Mouse (Mus musculus): ENCODE data around the gene Clec2l. TPM values are rescaled to one million over a fixed set of nuclear protein-coding genes. Genes with fewer than 3 reads are reported as not detected.

Gene Clec2l
- polyA plus RNA-seq, 1 experiment from 2014 or later: 28.2 TPM

DNA sequence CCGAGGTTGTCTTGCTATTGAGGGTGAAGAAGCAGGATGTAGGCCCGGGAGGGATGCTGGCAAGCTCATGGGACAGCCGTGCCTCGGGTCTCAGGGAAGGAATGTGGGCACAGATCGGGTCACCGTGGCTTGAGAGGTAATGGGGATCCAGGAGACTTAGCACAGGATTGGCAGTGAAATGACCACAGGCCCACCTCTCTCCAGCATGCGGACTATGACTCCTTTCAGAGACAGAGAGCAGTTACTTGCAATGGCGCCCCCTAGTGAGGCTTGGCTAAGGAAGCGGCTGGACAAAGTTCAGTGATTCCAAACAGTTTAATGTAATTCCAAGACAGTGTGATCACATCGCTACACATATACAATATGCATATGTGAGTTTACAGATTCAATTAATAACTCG, 24.3 kb downstream of the Clec2l start:
- no peak overlapping the region for H3K27ac ChIP-seq (ENCODE audit: low read depth, low read length)
- no peak overlapping the region for H3K4me3 ChIP-seq (ENCODE audit: low read length)
- H3K4me2 ChIP-seq (ENCODE audit: low read length): no peak overlapping the region
- no peaks in the 10 kb centered on the region for H3K36me3 ChIP-seq (ENCODE audit: control insufficient read depth, insufficient read depth, low read length)
- ATAC-seq: 0 out of 2 replicates have a peak, but pooled peaks have one; percentile 21
- no peaks in the 10 kb centered on the region for H3K4me1 ChIP-seq (ENCODE audit: control insufficient read depth, insufficient read depth, low read depth, low read length)
- H3K9me3 ChIP-seq (ENCODE audit: control insufficient read depth, low read length): no peaks in the 10 kb centered on the region
- 66% methylated on average over 11 of the region's 11 CpGs for WGBS
- H3K9ac ChIP-seq (ENCODE audit: low read depth, low read length): no peak overlapping the region
- no peaks in the 10 kb centered on the region for H3K27me3 ChIP-seq (replicated peaks; ENCODE audit: control insufficient read depth, insufficient read depth, low read length)

DNA sequence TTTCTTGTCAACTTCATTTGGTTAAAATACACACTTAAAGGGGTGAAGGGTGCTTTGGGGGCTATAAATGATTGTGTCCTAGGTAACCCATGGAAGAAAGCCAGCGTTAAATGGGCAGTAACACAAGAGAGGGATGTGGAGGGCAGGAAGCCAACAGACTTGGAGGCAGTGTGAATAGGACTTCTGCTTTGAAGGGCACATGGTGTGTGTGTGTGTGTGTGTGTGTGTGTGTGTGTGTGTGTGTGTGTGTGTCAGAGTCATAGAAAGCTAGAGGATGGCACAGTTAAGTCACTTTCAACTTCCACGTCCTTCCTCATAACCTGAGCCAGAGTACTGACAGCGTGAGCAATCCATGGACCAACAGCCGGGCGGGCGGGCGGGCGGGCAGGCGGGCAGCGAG, 26.0 kb downstream of the Clec2l start:
- no peak overlapping the region for H3K9ac ChIP-seq (ENCODE audit: low read depth, low read length)
- WGBS: 59% methylated on average over 10 of the region's 10 CpGs

DNA sequence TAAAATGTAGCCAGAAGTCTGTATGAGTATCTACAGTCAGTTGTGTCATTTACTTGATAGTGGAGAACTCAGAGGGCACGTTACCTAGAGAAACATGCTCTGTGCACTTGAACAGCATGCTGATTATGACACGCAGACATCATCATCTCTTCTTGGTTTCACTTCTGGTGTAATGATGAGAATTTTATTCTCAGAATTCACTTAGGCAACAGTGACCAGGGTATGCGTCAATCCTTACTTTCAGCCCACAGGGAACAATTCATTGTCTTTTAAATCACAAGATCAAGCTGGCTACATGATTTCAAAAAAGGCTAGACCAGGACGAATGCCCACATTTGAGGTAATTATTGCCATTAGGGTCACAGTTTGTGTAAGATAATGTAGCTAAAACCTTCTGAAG, 27.7 kb downstream of the Clec2l start:
- no peaks in the 10 kb centered on the region for H3K4me1 ChIP-seq (ENCODE audit: control insufficient read depth, insufficient read depth, low read depth, low read length)
- no peak overlapping the region for H3K4me3 ChIP-seq (ENCODE audit: low read length)
- WGBS: 76% methylated on average over 4 of the region's 4 CpGs
- H3K36me3 ChIP-seq (ENCODE audit: control insufficient read depth, insufficient read depth, low read length): peaks cover 7% of the 10 kb centered on the region
- H3K9ac ChIP-seq (ENCODE audit: low read depth, low read length): no peak overlapping the region
- H3K27me3 ChIP-seq (replicated peaks; ENCODE audit: control insufficient read depth, insufficient read depth, low read length): no peaks in the 10 kb centered on the region
- no peak for ATAC-seq
- no peaks in the 10 kb centered on the region for H3K9me3 ChIP-seq (ENCODE audit: control insufficient read depth, low read length)
- no peak overlapping the region for H3K27ac ChIP-seq (ENCODE audit: low read depth, low read length)
- H3K4me2 ChIP-seq (ENCODE audit: low read length): no peak overlapping the region

More for the DNA sequence above, 26.0 kb downstream of the Clec2l start:
- H3K27ac ChIP-seq (ENCODE audit: low read depth, low read length): no peak overlapping the region
- H3K36me3 ChIP-seq (ENCODE audit: control insufficient read depth, insufficient read depth, low read length): 0 out of 2 replicates have a peak, but pooled peaks cover under 1% of the 10 kb centered on the region
- no peak overlapping the region for H3K4me3 ChIP-seq (ENCODE audit: low read length)
- no peak overlapping the region for H3K4me2 ChIP-seq (ENCODE audit: low read length)
- no peaks in the 10 kb centered on the region for H3K9me3 ChIP-seq (ENCODE audit: control insufficient read depth, low read length)
- ATAC-seq: peak; percentile 41
- H3K27me3 ChIP-seq (replicated peaks; ENCODE audit: control insufficient read depth, insufficient read depth, low read length): no peaks in the 10 kb centered on the region
- H3K4me1 ChIP-seq (ENCODE audit: control insufficient read depth, insufficient read depth, low read depth, low read length): no peaks in the 10 kb centered on the region

DNA sequence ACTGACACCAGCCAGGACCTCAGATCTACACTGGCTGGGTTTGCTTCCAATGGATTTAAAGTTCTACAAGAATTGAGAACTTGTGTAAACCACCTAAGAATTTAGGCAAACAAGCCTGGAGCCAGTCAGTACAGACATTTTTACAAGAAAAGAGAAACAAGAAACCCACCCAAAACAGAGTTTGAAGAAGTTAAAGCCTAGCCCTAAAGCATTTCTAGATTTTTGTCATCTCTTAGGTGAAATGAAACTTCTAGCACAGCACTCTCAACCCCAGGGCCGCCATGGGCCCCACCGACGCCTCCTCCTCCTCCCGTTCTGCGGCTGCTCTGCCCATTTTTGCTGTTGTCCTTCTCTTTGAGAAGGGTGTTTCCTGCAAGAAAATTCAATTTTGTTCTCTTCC, 28.2 kb downstream of the Clec2l start:
- Histone ChIP-seq H3K4me3 (ENCODE audit: low read length) (no peak overlapping the region), H3K27ac (ENCODE audit: low read depth, low read length) (no peak overlapping the region), H3K36me3 (ENCODE audit: control insufficient read depth, insufficient read depth, low read length) (peaks cover 10% of the 10 kb centered on the region), H3K9ac (ENCODE audit: low read depth, low read length) (no peak overlapping the region), H3K9me3 (ENCODE audit: control insufficient read depth, low read length) (no peaks in the 10 kb centered on the region), H3K4me2 (ENCODE audit: low read length) (no peak overlapping the region), H3K27me3 (replicated peaks; ENCODE audit: control insufficient read depth, insufficient read depth, low read length) (no peaks in the 10 kb centered on the region), H3K4me1 (ENCODE audit: control insufficient read depth, insufficient read depth, low read depth, low read length) (no peaks in the 10 kb centered on the region)
- no peak for ATAC-seq
- 87% methylated on average over 5 of the region's 5 CpGs for WGBS

DNA sequence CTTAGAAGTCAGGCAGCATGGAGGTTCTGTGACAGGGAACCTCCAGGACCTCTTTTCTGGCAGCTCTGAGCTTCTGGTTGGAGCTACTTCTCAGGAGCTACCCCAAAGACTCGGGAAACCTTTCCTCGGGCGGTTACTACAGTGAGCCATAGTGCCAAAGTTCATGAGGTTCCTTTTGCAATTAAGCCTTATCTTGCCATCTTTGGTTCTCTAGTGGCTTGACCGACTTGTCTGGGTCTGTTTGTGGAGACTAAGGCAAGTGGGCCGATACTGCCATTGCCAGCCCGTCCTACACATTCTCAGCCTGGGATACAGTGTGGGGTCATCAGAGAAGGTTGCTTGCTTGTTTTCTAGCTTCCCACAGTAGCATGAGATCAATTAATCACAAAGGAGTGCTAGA, 29.7 kb downstream of the Clec2l start:
- no peaks in the 10 kb centered on the region for H3K27me3 ChIP-seq (replicated peaks; ENCODE audit: control insufficient read depth, insufficient read depth, low read length)
- H3K4me1 ChIP-seq (ENCODE audit: control insufficient read depth, insufficient read depth, low read depth, low read length): no peaks in the 10 kb centered on the region
- no peak overlapping the region for H3K9ac ChIP-seq (ENCODE audit: low read depth, low read length)
- H3K9me3 ChIP-seq (ENCODE audit: control insufficient read depth, low read length): no peaks in the 10 kb centered on the region
- H3K27ac ChIP-seq (ENCODE audit: low read depth, low read length): no peak overlapping the region
- WGBS: 96% methylated on average over 6 of the region's 6 CpGs
- H3K36me3 ChIP-seq (ENCODE audit: control insufficient read depth, insufficient read depth, low read length): peaks cover 16% of the 10 kb centered on the region
- no peak for ATAC-seq
- H3K4me3 ChIP-seq (ENCODE audit: low read length): no peak overlapping the region
- no peak overlapping the region for H3K4me2 ChIP-seq (ENCODE audit: low read length)

DNA sequence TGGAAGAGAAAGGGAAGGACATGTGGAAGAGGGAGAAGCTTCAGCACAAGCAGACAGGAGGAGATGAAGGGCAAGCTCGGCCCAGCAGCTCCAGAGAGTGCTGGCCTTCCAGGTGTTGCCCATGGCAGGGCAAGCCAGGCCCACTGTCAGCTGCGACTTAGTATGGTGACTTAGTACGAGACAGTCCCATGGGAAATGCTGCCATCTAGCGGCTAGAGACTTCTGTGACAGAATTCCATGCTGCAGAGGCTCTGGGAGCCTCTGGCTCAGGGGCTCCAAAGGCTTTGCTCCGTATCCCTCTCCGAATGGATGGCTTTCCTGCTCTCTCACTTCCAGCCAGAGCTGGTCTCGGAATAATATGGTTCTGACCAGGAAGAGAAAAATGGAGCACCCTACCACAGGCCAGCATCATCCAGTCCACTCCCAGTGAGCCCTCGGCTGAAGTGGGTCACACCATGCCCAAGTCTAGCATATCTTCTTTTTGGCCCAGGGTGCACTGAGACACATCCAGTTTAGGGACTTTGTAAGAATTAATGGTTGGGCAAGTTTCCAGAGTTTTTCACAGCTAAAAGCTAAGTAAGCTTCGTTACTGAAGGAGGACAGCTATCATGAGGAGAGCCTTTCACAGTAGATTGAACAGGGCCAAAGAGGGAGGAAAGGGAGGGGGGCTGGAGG, 32.6 kb downstream of the Clec2l start:
- Histone ChIP-seq H3K27ac (ENCODE audit: low read depth, low read length) (no peak overlapping the region), H3K4me1 (ENCODE audit: control insufficient read depth, insufficient read depth, low read depth, low read length) (no peaks in the 10 kb centered on the region), H3K4me2 (ENCODE audit: low read length) (no peak overlapping the region), H3K27me3 (replicated peaks; ENCODE audit: control insufficient read depth, insufficient read depth, low read length) (no peaks in the 10 kb centered on the region), H3K9ac (ENCODE audit: low read depth, low read length) (no peak overlapping the region), H3K36me3 (ENCODE audit: control insufficient read depth, insufficient read depth, low read length) (peaks cover 31% of the 10 kb centered on the region), H3K4me3 (ENCODE audit: low read length) (no peak overlapping the region), H3K9me3 (ENCODE audit: control insufficient read depth, low read length) (no peaks in the 10 kb centered on the region)
- 29% methylated on average over 9 of the region's 9 CpGs for WGBS
- ATAC-seq: peak; percentile 74; the same call in 1 of the 2 replicates

DNA sequence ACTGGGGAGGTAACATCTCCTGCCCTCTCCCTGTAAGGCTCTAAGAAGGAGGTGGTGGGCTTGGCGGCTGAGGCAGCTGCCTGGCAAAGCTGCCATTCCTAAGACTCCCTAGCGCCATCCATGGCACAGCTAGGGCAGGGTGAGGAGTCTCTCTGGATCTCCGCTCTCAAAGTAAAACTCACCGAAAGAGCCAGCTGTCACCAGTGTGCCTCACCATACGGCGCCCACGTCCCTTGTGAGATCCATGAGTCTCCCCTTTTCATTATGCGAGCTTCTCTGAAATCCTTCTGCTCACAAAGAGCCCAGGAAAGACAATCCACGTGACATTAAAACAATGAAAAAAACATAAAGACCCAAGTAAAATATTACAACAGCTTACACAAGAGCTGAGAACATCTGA, 33.7 kb downstream of the Clec2l start:
- Histone ChIP-seq H3K4me1 (ENCODE audit: control insufficient read depth, insufficient read depth, low read depth, low read length) (no peaks in the 10 kb centered on the region), H3K36me3 (ENCODE audit: control insufficient read depth, insufficient read depth, low read length) (peaks cover 32% of the 10 kb centered on the region), H3K27ac (ENCODE audit: low read depth, low read length) (no peak overlapping the region), H3K27me3 (replicated peaks; ENCODE audit: control insufficient read depth, insufficient read depth, low read length) (no peaks in the 10 kb centered on the region), H3K4me2 (ENCODE audit: low read length) (no peak overlapping the region), H3K9me3 (ENCODE audit: control insufficient read depth, low read length) (no peaks in the 10 kb centered on the region), H3K4me3 (ENCODE audit: low read length) (no peak overlapping the region), H3K9ac (ENCODE audit: low read depth, low read length) (no peak overlapping the region)
- ATAC-seq: no peak
- 78% methylated on average over 9 of the region's 9 CpGs for WGBS

DNA sequence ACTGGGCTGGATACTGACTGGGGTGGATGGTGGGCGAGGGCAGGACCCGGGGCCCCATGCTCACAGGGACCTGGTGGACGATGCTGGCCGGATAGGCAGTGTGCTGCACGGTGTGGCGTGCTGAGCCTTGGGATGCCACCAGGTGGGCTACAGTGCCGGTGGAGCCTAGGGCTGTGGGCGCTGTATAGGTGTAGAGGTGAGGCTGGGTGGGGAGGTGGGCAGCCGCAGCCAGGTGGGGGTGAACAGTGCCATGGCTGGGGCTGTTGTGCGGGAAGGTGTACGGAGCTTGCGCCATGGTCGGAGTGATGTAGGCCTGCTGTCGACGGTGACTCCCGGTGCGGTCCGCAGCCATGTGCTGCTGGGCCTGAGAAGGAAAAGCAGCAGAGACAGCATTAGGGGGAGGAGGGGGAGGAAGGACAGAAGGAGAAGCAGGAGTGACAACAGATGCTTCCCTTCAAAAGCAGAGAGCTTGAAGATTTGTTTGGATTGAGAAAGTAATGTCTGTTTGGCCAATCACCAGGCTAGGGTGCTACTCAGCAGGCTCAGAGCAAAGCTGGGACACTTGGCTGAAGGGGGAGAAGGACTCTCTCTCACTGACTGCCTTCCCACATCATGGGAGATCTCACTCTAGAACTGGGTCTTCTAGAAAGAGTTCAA, 35.5 kb downstream of the Clec2l start:
- H3K27me3 ChIP-seq (replicated peaks; ENCODE audit: control insufficient read depth, insufficient read depth, low read length): no peaks in the 10 kb centered on the region
- no peak overlapping the region for H3K4me3 ChIP-seq (ENCODE audit: low read length)
- no peaks in the 10 kb centered on the region for H3K9me3 ChIP-seq (ENCODE audit: control insufficient read depth, low read length)
- H3K36me3 ChIP-seq (ENCODE audit: control insufficient read depth, insufficient read depth, low read length): peaks cover 46% of the 10 kb centered on the region
- ATAC-seq: no peak
- no peaks in the 10 kb centered on the region for H3K4me1 ChIP-seq (ENCODE audit: control insufficient read depth, insufficient read depth, low read depth, low read length)
- 94% methylated on average over 18 of the region's 18 CpGs for WGBS
- H3K27ac ChIP-seq (ENCODE audit: low read depth, low read length): no peak overlapping the region
- no peak overlapping the region for H3K9ac ChIP-seq (ENCODE audit: low read depth, low read length)
- H3K4me2 ChIP-seq (ENCODE audit: low read length): no peak overlapping the region

DNA sequence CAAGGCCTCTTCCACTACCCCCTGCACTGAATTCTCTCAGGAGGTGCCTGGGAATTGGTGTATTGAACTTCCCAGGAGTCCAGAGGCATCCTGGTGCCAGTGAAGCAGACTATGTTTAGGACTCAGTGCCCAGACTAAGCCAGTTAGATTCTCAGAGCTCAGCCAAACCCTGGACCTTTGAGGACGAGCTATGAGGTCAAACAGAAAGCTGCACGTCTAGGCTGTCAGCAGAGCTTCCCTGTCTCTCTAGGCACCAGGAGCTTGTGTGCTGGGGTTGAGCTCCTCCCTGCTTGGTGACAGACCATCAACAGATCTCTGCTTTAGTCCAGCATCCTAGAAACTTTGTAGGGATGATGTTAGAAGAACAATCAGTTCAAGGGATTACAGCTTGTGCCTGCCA, 38.6 kb downstream of the Clec2l start:
- no peak overlapping the region for H3K27ac ChIP-seq (ENCODE audit: low read depth, low read length)

More for the DNA sequence above, 38.6 kb downstream of the Clec2l start:
- 64% methylated on average over 2 of the region's 2 CpGs for WGBS
- Histone ChIP-seq H3K27me3 (replicated peaks; ENCODE audit: control insufficient read depth, insufficient read depth, low read length) (no peaks in the 10 kb centered on the region), H3K4me2 (ENCODE audit: low read length) (no peak overlapping the region), H3K4me3 (ENCODE audit: low read length) (no peak overlapping the region), H3K36me3 (ENCODE audit: control insufficient read depth, insufficient read depth, low read length) (peaks cover 36% of the 10 kb centered on the region), H3K4me1 (ENCODE audit: control insufficient read depth, insufficient read depth, low read depth, low read length) (no peaks in the 10 kb centered on the region), H3K9ac (ENCODE audit: low read depth, low read length) (no peak overlapping the region), H3K9me3 (ENCODE audit: control insufficient read depth, low read length) (no peaks in the 10 kb centered on the region)
- ATAC-seq: no peak

Measured in hindbrain, embryonic 16.5 days (tissue).